Mouse (Mus musculus) lung, postnatal 36 days (tissue): Measurements from ENCODE around the gene Zdhhc6.

Experiments
- DNase-seq: peaks from one replicate; pipeline ENCODE4 v3.0.0; 2022; ENCODE audit warnings: mixed read lengths

Zdhhc6 gene

GRCm38 (mm10) chr19:55299378-55299777 is 16.5 kb downstream of the Zdhhc6 start:
- no peak for DNase-seq

- DNase-seq: no peak
Measured at GRCm38 (mm10) chr19:55297961-55298360, 17.9 kb downstream of the Zdhhc6 start.

- DNase-seq: no peak
Measured at GRCm38 (mm10) chr19:55297489-55297888, 18.3 kb downstream of the Zdhhc6 start.

- DNase-seq: no peak
Measured at GRCm38 (mm10) chr19:55296301-55296700, 19.5 kb downstream of the Zdhhc6 start.

- DNase-seq: no peak
Measured at GRCm38 (mm10) chr19:55295556-55295955, 20.3 kb downstream of the Zdhhc6 start.

GRCm38 (mm10) chr19:55295075-55295474 is 20.8 kb downstream of the Zdhhc6 start:
- no peak for DNase-seq

GRCm38 (mm10) chr19:55293175-55293574 is 22.7 kb downstream of the Zdhhc6 start:
- no peak for DNase-seq

GRCm38 (mm10) chr19:55292210-55292850 is 23.5 kb downstream of the Zdhhc6 start:
- no peak for DNase-seq

- no peak for DNase-seq
Measured at GRCm38 (mm10) chr19:55290621-55291270, 25.1 kb downstream of the Zdhhc6 start.

GRCm38 (mm10) chr19:55288974-55289373 is 26.9 kb downstream of the Zdhhc6 start:
- no peak for DNase-seq

GRCm38 (mm10) chr19:55286034-55286433 is 29.8 kb downstream of the Zdhhc6 start:
- no peak for DNase-seq

GRCm38 (mm10) chr19:55284093-55284492 is 31.7 kb downstream of the Zdhhc6 start:
- no peak for DNase-seq

GRCm38 (mm10) chr19:55276770-55277169 is 39.1 kb downstream of the Zdhhc6 start:
- no peak for DNase-seq

GRCm38 (mm10) chr19:55276100-55276499 is 39.7 kb downstream of the Zdhhc6 start:
- no peak for DNase-seq

GRCm38 (mm10) chr19:55273340-55273739 is 42.5 kb downstream of the Zdhhc6 start:
- DNase-seq: no peak

- peak; percentile 61 for DNase-seq
Measured at GRCm38 (mm10) chr19:55271448-55271847, 44.4 kb downstream of the Zdhhc6 start.

GRCm38 (mm10) chr19:55269051-55269450 is 46.8 kb downstream of the Zdhhc6 start:
- DNase-seq: no peak

GRCm38 (mm10) chr19:55268150-55268549 is 47.7 kb downstream of the Zdhhc6 start:
- DNase-seq: peak; percentile 68

- no peak for DNase-seq
Measured at GRCm38 (mm10) chr19:55266786-55267185, 49.0 kb downstream of the Zdhhc6 start.

GRCm38 (mm10) chr19:55265269-55265668 is 50.6 kb downstream of the Zdhhc6 start:
- no peak for DNase-seq

- DNase-seq: no peak
Measured at GRCm38 (mm10) chr19:55260389-55261184, 55.2 kb downstream of the Zdhhc6 start.

GRCm38 (mm10) chr19:55258514-55258913 is 57.3 kb downstream of the Zdhhc6 start:
- DNase-seq: no peak

- peak; percentile 86 for DNase-seq
Measured at GRCm38 (mm10) chr19:55257656-55258375, 58.0 kb downstream of the Zdhhc6 start.
